ENCODE assay signal across 8 mouse cellular contexts in genomic region chr4:132309140-132309848, GRCm38 (mm10). TPM values are rescaled to one million over a fixed set of nuclear protein-coding genes. Genes with fewer than 3 reads are reported as not detected.
DNase-seq lines count a peak whose midpoint lies in the region; ATAC-seq and TF ChIP-seq lines count a peak whose summit lies in the region.

No protein-coding gene starts in this region.

- no peaks in the 10 kb centered on the region for H3K27me3 ChIP-seq in kidney, embryonic 16.5 days (ENCODE audit: insufficient read depth, low read length)
- no peaks in the 10 kb centered on the region for H3K27me3 ChIP-seq in G1E (ENCODE audit: insufficient read depth, low read length)
- H3K27me3 ChIP-seq in embryonic facial prominence, embryonic 15.5 days = no peaks in the 10 kb centered on the region
- H3K27me3 ChIP-seq in midbrain, embryonic 10.5 days (ENCODE audit: low read depth, poor library complexity, severe bottlenecking) = no peaks in the 10 kb centered on the region

- no peak for TF ChIP-seq CTCF in G1E (IDR thresholded peaks at IDR 0.05; ENCODE audit: low read depth, low read length)

- H3K36me3 ChIP-seq in kidney, embryonic 16.5 days (ENCODE audit: insufficient read depth, low read length) = peaks cover 34% of the 10 kb centered on the region
- H3K36me3 ChIP-seq in G1E (replicated peaks) = peaks cover 47% of the 10 kb centered on the region
- H3K36me3 ChIP-seq in embryonic facial prominence, embryonic 15.5 days = peaks cover 47% of the 10 kb centered on the region
- H3K36me3 ChIP-seq in midbrain, embryonic 10.5 days = peaks cover 50% of the 10 kb centered on the region

- H3K4me3 ChIP-seq in kidney, embryonic 16.5 days (ENCODE audit: low read length) = peak overlapping the region; percentile 67
- H3K4me3 ChIP-seq in G1E (ENCODE audit: low read depth, low read length) = peak overlapping the region; percentile 83
- peak overlapping the region; percentile 77 for H3K4me3 ChIP-seq in embryonic facial prominence, embryonic 15.5 days (replicated peaks)
- H3K4me3 ChIP-seq in midbrain, embryonic 10.5 days = peak overlapping the region; percentile 91

- no peak for DNase-seq in kidney, adult 8-10 months
- DNase-seq in G1E (ENCODE audit: low spot score) = peak; percentile 32
- DNase-seq in induced T-regulatory cell, adult 2 months (ENCODE audit: low read depth) = peak; percentile 84
- DNase-seq in midbrain, embryonic 10.5 days (ENCODE audit: low spot score) = no peak
- DNase-seq in yolk sac, embryonic 10.5 days (ENCODE audit: low spot score) = peak; percentile 23
- DNase-seq in cerebellum, adult 8-10 months = no peak

- WGBS in kidney, embryonic 16.5 days = under 1% methylated on average over 15 of the region's 15 CpGs
- under 1% methylated on average over 15 of the region's 15 CpGs for WGBS in embryonic facial prominence, embryonic 15.5 days
- under 1% methylated on average over 15 of the region's 15 CpGs for WGBS in midbrain, embryonic 10.5 days

- peak overlapping the region; percentile 84 for H3K9ac ChIP-seq in kidney, embryonic 16.5 days (replicated peaks; ENCODE audit: low read length)
- H3K9ac ChIP-seq in embryonic facial prominence, embryonic 15.5 days = peak overlapping the region; percentile 92

- H3K27ac ChIP-seq in kidney, embryonic 16.5 days (ENCODE audit: low read length) = peak overlapping the region; percentile 81
- peak overlapping the region; percentile 91 for H3K27ac ChIP-seq in embryonic facial prominence, embryonic 15.5 days (replicated peaks)
- peak overlapping the region; percentile 96 for H3K27ac ChIP-seq in midbrain, embryonic 10.5 days (replicated peaks)

- no peak for ATAC-seq in kidney, embryonic 16.5 days (ENCODE audit: low FRiP score, low TSS enrichment)
- ATAC-seq in G1E (ENCODE audit: extremely low read depth, insufficient number of reproducible peaks, low FRiP score, poor library complexity, severe bottlenecking) = no peak
- ATAC-seq in embryonic facial prominence, embryonic 15.5 days (ENCODE audit: insufficient number of reproducible peaks, low FRiP score, low TSS enrichment, low read depth) = no peak

- H3K9me3 ChIP-seq in kidney, embryonic 16.5 days (ENCODE audit: low read length) = no peaks in the 10 kb centered on the region
- no peaks in the 10 kb centered on the region for H3K9me3 ChIP-seq in G1E (replicated peaks)
- H3K9me3 ChIP-seq in embryonic facial prominence, embryonic 15.5 days (replicated peaks) = no peaks in the 10 kb centered on the region
- H3K9me3 ChIP-seq in midbrain, embryonic 10.5 days (replicated peaks) = no peaks in the 10 kb centered on the region

- peak overlapping the region; percentile 73 for H3K4me2 ChIP-seq in kidney, embryonic 16.5 days (replicated peaks; ENCODE audit: low read depth, low read length)
- H3K4me2 ChIP-seq in embryonic facial prominence, embryonic 15.5 days (replicated peaks) = peak overlapping the region; percentile 70

- peaks cover 5% of the 10 kb centered on the region for H3K4me1 ChIP-seq in kidney, embryonic 16.5 days (ENCODE audit: insufficient read depth, low read length)
- H3K4me1 ChIP-seq in G1E (ENCODE audit: insufficient read depth, low read depth, low read length) = peaks cover 24% of the 10 kb centered on the region
- H3K4me1 ChIP-seq in embryonic facial prominence, embryonic 15.5 days = peaks cover 9% of the 10 kb centered on the region
- peaks cover 12% of the 10 kb centered on the region for H3K4me1 ChIP-seq in midbrain, embryonic 10.5 days

RNA-seq across cellular contexts. Expression of gene Rab42, which starts 6.1 kb away (rescaled TPM):
- 3.9 and 4.1 TPM in 2 replicates for polyA plus RNA-seq in kidney, embryonic 16.5 days (2015; fragmentation: Nextera tagmentation; extraction: Ambion mirVana)
- total RNA-seq in G1E (2014; fragmentation: Nextera tagmentation) (1.4 TPM in 1 of 2 replicates, not detected in the other), G1E (2017) (0.52 TPM in 1 of 2 replicates, not detected in the other)
- 0.95 and 1.0 TPM in 2 replicates for polyA plus RNA-seq in G1E (2012)
- 2.4 and 3.4 TPM in 2 replicates for polyA plus RNA-seq in embryonic facial prominence, embryonic 15.5 days (2015; fragmentation: Nextera tagmentation; extraction: Ambion mirVana)
- polyA plus RNA-seq in midbrain, embryonic 10.5 days (2016; fragmentation: Nextera tagmentation; extraction: Ambion mirVana) = 0.79 and 0.85 TPM in 2 replicates

RNA-seq across cellular contexts. Expression of gene Trnau1ap, which starts 20.0 kb away (rescaled TPM):
- polyA plus RNA-seq in kidney, embryonic 16.5 days (2015; fragmentation: Nextera tagmentation; extraction: Ambion mirVana) = 75.8 and 77.0 TPM in 2 replicates
- total RNA-seq in G1E (2014; fragmentation: Nextera tagmentation) (21.6 and 22.8 TPM in 2 replicates), G1E (2017) (40.2 and 49.0 TPM in 2 replicates)
- 29.1 and 37.6 TPM in 2 replicates for polyA plus RNA-seq in G1E (2012)
- polyA plus RNA-seq in embryonic facial prominence, embryonic 15.5 days (2015; fragmentation: Nextera tagmentation; extraction: Ambion mirVana) = 74.1 and 75.7 TPM in 2 replicates
- 83.5 and 87.8 TPM in 2 replicates for polyA plus RNA-seq in midbrain, embryonic 10.5 days (2016; fragmentation: Nextera tagmentation; extraction: Ambion mirVana)

RNA-seq across cellular contexts. Expression of gene Taf12, which starts 35.1 kb away (rescaled TPM):
- 42.9 and 45.7 TPM in 2 replicates for polyA plus RNA-seq in kidney, embryonic 16.5 days (2015; fragmentation: Nextera tagmentation; extraction: Ambion mirVana)
- 52.8 and 64.5 TPM in 2 replicates for total RNA-seq in G1E (2014; fragmentation: Nextera tagmentation)
- 48.7 and 63.3 TPM in 2 replicates for total RNA-seq in G1E (2017)
- polyA plus RNA-seq in G1E (2012) = 15.9 and 16.8 TPM in 2 replicates
- 44.4 and 48.8 TPM in 2 replicates for polyA plus RNA-seq in embryonic facial prominence, embryonic 15.5 days (2015; fragmentation: Nextera tagmentation; extraction: Ambion mirVana)
- polyA plus RNA-seq in midbrain, embryonic 10.5 days (2016; fragmentation: Nextera tagmentation; extraction: Ambion mirVana) = 70.1 and 73.0 TPM in 2 replicates

RNA-seq across cellular contexts. Expression of gene Rcc1, which starts 44.1 kb away (rescaled TPM):
- polyA plus RNA-seq in kidney, embryonic 16.5 days (2015; fragmentation: Nextera tagmentation; extraction: Ambion mirVana) = 89.6 and 92.7 TPM in 2 replicates
- total RNA-seq in G1E (2014; fragmentation: Nextera tagmentation) = 24.2 and 26.8 TPM in 2 replicates
- total RNA-seq in G1E (2017) = 38.6 and 39.2 TPM in 2 replicates
- 70.0 and 86.0 TPM in 2 replicates for polyA plus RNA-seq in G1E (2012)
- polyA plus RNA-seq in embryonic facial prominence, embryonic 15.5 days (2015; fragmentation: Nextera tagmentation; extraction: Ambion mirVana) = 66.6 and 69.8 TPM in 2 replicates
- 144 and 164 TPM in 2 replicates for polyA plus RNA-seq in midbrain, embryonic 10.5 days (2016; fragmentation: Nextera tagmentation; extraction: Ambion mirVana)

RNA-seq across cellular contexts. Expression of gene Gmeb1, which starts 47.9 kb away (rescaled TPM):
- 39.3 and 45.1 TPM in 2 replicates for polyA plus RNA-seq in kidney, embryonic 16.5 days (2015; fragmentation: Nextera tagmentation; extraction: Ambion mirVana)
- total RNA-seq in G1E (2014; fragmentation: Nextera tagmentation) (16.8 and 25.4 TPM in 2 replicates), G1E (2017) (16.1 and 16.5 TPM in 2 replicates)
- 13.5 and 19.2 TPM in 2 replicates for polyA plus RNA-seq in G1E (2012)
- polyA plus RNA-seq in embryonic facial prominence, embryonic 15.5 days (2015; fragmentation: Nextera tagmentation; extraction: Ambion mirVana) = 37.5 and 37.8 TPM in 2 replicates
- 45.9 and 49.3 TPM in 2 replicates for polyA plus RNA-seq in midbrain, embryonic 10.5 days (2016; fragmentation: Nextera tagmentation; extraction: Ambion mirVana)

Comparison
In these comparisons a context has a peak if more than half of its experiments do, and no peak if none do; other contexts are left out.
1. DNase-seq: peak in G1E (single experiment), induced T-regulatory cell, adult 2 months (single experiment) and yolk sac, embryonic 10.5 days (single experiment); none in kidney, adult 8-10 months (0 of 2), midbrain, embryonic 10.5 days (single experiment) and cerebellum, adult 8-10 months (single experiment).
2. Peak in every context shown above with its lines, with median percentiles within 50 percentile points of each other: H3K27ac ChIP-seq and H3K4me3 ChIP-seq.